Mouse (Mus musculus) liver, embryonic 14.5 days (tissue): ENCODE results near the gene H2al1b.

Source experiments
- CTCF ChIP-seq: IDR thresholded peaks from 2 replicates; pipeline ENCODE4 v1.5.1; 2016; ENCODE audit warnings: antibody characterized with exemption, low read depth, control low read depth
- EP300 ChIP-seq: IDR thresholded peaks from 2 replicates; pipeline ENCODE4 v1.6.1; 2016; ENCODE audit warnings: antibody characterized with exemption, low read depth

GRCm38 (mm10) chrX:11254521-11255207, 47.6 kb upstream of the H2al1b start:
- TF ChIP-seq CTCF (no peak), EP300 (no peak)
